Mouse (Mus musculus): ENCODE measurements around the gene Igsf21.

DNA sequence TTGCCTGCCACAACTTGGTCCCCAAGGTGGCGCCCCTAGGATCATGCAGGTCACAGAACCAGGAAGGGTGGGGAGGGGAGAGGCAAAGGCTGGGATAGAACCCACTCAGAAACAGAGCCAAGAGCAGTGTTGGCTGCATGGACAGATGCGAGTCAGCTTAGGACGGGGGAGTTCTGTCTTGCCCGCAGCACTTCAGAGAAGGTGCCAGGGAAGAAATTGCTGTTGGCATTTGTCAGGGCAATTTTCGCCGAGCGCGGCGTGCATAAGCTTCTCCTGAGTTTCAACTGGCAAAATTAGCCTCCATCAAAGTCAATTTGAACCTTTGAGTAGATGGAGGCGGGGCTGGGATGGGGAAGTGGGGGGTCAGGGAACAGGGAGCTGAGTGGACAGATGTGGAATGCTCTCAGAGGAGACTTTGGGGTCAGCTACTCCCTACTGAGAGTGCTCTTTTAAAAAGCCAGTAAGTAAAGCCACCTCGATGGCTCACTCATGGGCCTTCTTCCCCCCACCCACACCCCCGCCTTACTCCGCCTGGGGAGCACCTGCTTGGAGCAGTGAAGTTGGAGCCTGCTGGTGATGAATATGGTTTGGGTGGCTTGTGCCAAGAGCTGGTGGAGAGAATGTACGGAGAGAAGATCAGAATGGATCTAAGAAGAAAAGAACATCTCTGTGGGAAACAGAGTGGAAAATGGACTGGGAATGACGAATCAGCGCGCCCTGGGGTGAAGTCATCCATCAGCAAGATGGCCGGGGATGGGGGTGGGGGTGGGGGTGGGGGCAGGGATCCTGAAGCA, 12.0 kb downstream of the Igsf21 start:
- TF ChIP-seq CTCF (IDR thresholded peaks at IDR 0.05; ENCODE audit: extremely low read depth, insufficient read depth, low read length) (no peak), POLR2A (IDR thresholded peaks at IDR 0.05; ENCODE audit: extremely low read depth, insufficient read depth, low read length) (no peak)

Measured in cortical plate, adult 2 months (tissue).